Mouse (Mus musculus): ENCODE measurements around the gene Elac2. TPM values are rescaled to one million over a fixed set of nuclear protein-coding genes. Genes with fewer than 3 reads are reported as not detected.

The Elac2 gene
- total RNA-seq, 2 experiments from 2014 or later, result 19.6 to 21.4 TPM

- DNase-seq, result no peak
Observed at GRCm38 (mm10) chr11:65020744-65021143, 41.9 kb downstream of the Elac2 start.

DNA sequence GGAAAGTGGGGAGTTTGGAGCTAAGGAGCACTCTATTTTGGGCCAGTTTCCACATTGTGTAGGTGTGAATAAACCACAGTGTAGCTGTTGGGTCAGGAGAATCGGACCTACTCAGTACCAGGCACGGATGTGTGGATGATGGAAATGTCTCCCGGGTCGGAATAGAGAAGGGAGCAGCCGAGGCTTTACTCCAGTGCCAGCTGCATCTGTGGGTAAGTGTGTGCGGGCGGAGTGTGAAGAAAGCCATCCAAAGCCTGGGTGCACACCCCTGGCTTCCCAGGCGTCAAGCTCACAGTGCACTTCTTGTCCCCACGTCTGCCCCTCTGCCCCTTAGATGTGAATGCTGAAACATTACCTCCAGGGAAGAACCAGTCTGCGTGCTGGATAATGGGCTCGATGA lies 43.9 kb downstream of the Elac2 start:
- no peak for DNase-seq

DNA sequence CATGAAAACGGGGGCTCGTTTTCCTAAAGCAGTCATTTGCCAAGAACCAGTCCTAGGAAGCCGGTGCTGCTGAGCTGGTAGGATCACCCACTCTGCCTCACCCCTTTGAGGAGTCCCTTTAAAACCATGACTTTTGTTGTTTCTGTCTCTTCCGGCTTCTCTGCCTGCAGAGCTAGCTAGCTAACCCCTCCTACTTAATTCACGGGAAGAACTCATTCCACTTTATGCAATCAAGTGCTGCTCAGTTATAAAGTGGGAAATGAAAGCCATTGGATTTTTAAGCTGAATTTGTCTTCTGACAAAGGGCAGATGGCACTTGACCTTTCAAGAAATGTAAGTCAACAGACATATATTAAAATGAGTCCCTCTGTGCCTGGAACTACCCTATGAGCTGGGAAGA lies 49.2 kb downstream of the Elac2 start:
- no peak for DNase-seq

DNA sequence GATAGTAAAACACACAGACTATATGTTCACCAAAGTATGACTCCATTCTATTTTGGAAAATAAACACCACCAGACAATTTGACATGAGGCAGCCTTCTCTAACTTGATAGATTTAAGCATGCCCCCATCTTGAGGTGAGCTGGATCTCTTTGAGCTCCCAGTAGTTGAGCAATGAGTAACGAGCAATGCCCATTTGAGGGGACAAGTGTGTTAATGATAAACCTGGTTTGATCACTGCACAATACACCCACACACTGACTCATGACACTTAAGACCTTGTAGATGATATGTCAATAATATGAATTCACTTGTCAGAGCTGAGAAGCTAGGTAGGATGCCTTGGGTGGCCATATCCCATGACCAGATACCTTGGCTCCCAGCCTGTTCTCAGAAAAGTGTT lies 51.4 kb downstream of the Elac2 start:
- DNase-seq, result no peak

GRCm38 (mm10) chr11:65032221-65032620 lies 53.4 kb downstream of the Elac2 start:
- DNase-seq, result no peak

GRCm38 (mm10) chr11:65038996-65039395 lies 60.2 kb downstream of the Elac2 start:
- DNase-seq, result no peak

- DNase-seq, result no peak
Observed at GRCm38 (mm10) chr11:65039517-65040095, 60.8 kb downstream of the Elac2 start.

GRCm38 (mm10) chr11:65040556-65040955 lies 61.7 kb downstream of the Elac2 start:
- no peak for DNase-seq

DNA sequence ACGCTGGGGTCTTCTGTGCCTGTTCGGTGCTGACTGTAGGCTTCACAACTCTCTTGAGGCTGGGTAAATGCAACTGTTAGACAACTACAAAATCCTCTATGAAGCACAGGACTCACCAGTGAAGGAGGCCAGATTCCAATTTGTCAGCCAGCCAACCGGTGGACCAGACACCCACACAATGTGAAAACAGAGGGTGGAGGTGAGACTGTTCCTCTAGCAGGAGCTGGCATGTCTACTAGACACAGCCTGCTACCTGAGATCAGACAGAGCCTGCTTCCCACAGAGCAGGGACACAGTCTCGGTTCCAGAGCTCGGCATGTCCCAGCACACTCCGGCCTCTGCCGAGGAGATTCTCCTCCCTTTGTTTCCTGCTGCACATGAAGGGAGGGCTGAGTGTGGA lies 70.3 kb downstream of the Elac2 start:
- no peak for DNase-seq

- DNase-seq, result no peak
Observed at GRCm38 (mm10) chr11:65050819-65051218, 72.0 kb downstream of the Elac2 start.

Other genes with a start within 250 kb of the Elac2 start
- under 1 TPM; 0.28 to 0.47 TPM for gene 1700086D15Rik, start 180.9 kb downstream of the Elac2 start, total RNA-seq (2021)
- gene Arhgap44, start 183.9 kb downstream of the Elac2 start, total RNA-seq (2021), result 1 to 10 TPM; 6.0 to 7.7 TPM